Mouse (Mus musculus): ENCODE measurements around the gene Aanat. TPM values are rescaled to one million over a fixed set of nuclear protein-coding genes. Genes with fewer than 3 reads are reported as not detected.

The Aanat gene
- polyA plus RNA-seq, 1 experiment from 2014 or later, result not detected

DNA sequence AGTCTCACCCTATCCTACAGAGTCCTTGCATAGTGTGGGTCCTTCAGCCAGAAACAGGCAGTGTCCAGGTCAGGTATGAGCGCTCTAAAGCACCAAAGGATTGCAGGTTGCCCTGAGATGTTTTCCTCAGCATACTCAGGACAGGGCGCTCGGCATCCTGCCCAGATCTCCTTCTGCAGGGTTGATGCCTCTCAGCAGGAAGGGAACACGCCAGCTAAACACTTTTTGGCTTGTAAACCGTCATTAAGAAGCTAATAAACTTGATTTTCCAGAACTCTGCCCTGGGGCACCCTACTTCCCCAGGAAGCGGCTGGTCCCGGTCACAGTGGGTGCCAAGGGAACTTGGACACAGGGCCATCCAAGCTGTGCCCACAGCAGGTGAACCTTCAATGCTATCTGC, 32.9 kb downstream of the Aanat start:
- no peak overlapping the region for H3K4me3 ChIP-seq (ENCODE audit: low read length)
- H3K9ac ChIP-seq (ENCODE audit: low read depth, low read length), result no peak overlapping the region
- peaks cover 59% of the 10 kb centered on the region for H3K4me1 ChIP-seq (ENCODE audit: control insufficient read depth, insufficient read depth, low read length)
- H3K36me3 ChIP-seq (ENCODE audit: control insufficient read depth, insufficient read depth, low read length), result no peaks in the 10 kb centered on the region
- H3K27ac ChIP-seq (ENCODE audit: low read depth, low read length), result no peak overlapping the region
- WGBS, result 77% methylated on average over 7 of the region's 7 CpGs
- no peaks in the 10 kb centered on the region for H3K9me3 ChIP-seq (ENCODE audit: control insufficient read depth, low read length)
- no peaks in the 10 kb centered on the region; the same call in 1 of the 2 replicates for H3K27me3 ChIP-seq (ENCODE audit: control insufficient read depth, insufficient read depth, low read length)
- no peak for ATAC-seq (ENCODE audit: low FRiP score, low TSS enrichment)
- H3K4me2 ChIP-seq (replicated peaks; ENCODE audit: low read depth, low read length), result no peak overlapping the region

DNA sequence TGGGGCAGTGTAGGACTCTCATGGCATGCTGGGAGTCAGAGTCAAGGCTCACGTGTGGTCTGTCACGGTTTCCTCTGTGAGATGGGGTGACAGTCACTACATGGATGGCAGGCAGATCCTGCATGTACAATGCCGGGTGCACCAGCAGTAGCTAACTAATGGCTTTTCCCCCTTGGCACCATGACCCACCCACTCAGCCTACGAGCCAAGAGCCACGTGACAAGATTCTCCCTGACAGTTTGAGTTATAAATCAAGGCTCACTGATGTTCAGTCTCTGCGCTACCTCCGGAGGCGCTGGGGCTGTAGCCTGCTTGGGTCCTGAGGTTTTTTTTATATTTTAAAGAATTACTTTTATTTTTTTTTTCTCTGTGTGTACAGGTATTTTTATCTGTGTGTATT, 33.3 kb downstream of the Aanat start:
- H3K27ac ChIP-seq (ENCODE audit: low read depth, low read length), result no peak overlapping the region
- H3K36me3 ChIP-seq (ENCODE audit: control insufficient read depth, insufficient read depth, low read length), result no peaks in the 10 kb centered on the region
- H3K4me1 ChIP-seq (ENCODE audit: control insufficient read depth, insufficient read depth, low read length), result peaks cover 59% of the 10 kb centered on the region
- WGBS, result 41% methylated on average over 8 of the region's 8 CpGs
- H3K4me3 ChIP-seq (ENCODE audit: low read length), result no peak overlapping the region
- no peak overlapping the region for H3K4me2 ChIP-seq (replicated peaks; ENCODE audit: low read depth, low read length)
- no peak for ATAC-seq (ENCODE audit: low FRiP score, low TSS enrichment)
- H3K9ac ChIP-seq (ENCODE audit: low read depth, low read length), result no peak overlapping the region
- H3K27me3 ChIP-seq (ENCODE audit: control insufficient read depth, insufficient read depth, low read length), result no peaks in the 10 kb centered on the region; the same call in 1 of the 2 replicates
- no peaks in the 10 kb centered on the region for H3K9me3 ChIP-seq (ENCODE audit: control insufficient read depth, low read length)

- no peak overlapping the region for H3K9ac ChIP-seq (ENCODE audit: low read depth, low read length)
- no peak overlapping the region for H3K27ac ChIP-seq (ENCODE audit: low read depth, low read length)
- H3K4me3 ChIP-seq (ENCODE audit: low read length), result no peak overlapping the region
- WGBS, result 32% methylated on average over 9 of the region's 9 CpGs
- H3K4me1 ChIP-seq (ENCODE audit: control insufficient read depth, insufficient read depth, low read length), result peaks cover 59% of the 10 kb centered on the region
- no peak for ATAC-seq (ENCODE audit: low FRiP score, low TSS enrichment)
- H3K9me3 ChIP-seq (ENCODE audit: control insufficient read depth, low read length), result no peaks in the 10 kb centered on the region
- no peaks in the 10 kb centered on the region; the same call in 1 of the 2 replicates for H3K27me3 ChIP-seq (ENCODE audit: control insufficient read depth, insufficient read depth, low read length)
- no peak overlapping the region for H3K4me2 ChIP-seq (replicated peaks; ENCODE audit: low read depth, low read length)
- H3K36me3 ChIP-seq (ENCODE audit: control insufficient read depth, insufficient read depth, low read length), result no peaks in the 10 kb centered on the region
These were observed 33.8 kb downstream of the Aanat start for GRCm38 (mm10) chr11:116620073-116620472.

- Histone ChIP-seq H3K9ac (ENCODE audit: low read depth, low read length) (no peak overlapping the region), H3K36me3 (ENCODE audit: control insufficient read depth, insufficient read depth, low read length) (no peaks in the 10 kb centered on the region), H3K4me1 (ENCODE audit: control insufficient read depth, insufficient read depth, low read length) (peaks cover 53% of the 10 kb centered on the region), H3K27me3 (ENCODE audit: control insufficient read depth, insufficient read depth, low read length) (no peaks in the 10 kb centered on the region; the same call in 1 of the 2 replicates), H3K4me2 (replicated peaks; ENCODE audit: low read depth, low read length) (peak overlapping the region; percentile 27), H3K9me3 (ENCODE audit: control insufficient read depth, low read length) (no peaks in the 10 kb centered on the region), H3K4me3 (ENCODE audit: low read length) (no peak overlapping the region), H3K27ac (ENCODE audit: low read depth, low read length) (peak overlapping the region; percentile 69)
- 72% methylated on average over 10 of the region's 10 CpGs for WGBS
- ATAC-seq (ENCODE audit: low FRiP score, low TSS enrichment), result no peak
These were observed 34.5 kb downstream of the Aanat start for GRCm38 (mm10) chr11:116620559-116621253.

DNA sequence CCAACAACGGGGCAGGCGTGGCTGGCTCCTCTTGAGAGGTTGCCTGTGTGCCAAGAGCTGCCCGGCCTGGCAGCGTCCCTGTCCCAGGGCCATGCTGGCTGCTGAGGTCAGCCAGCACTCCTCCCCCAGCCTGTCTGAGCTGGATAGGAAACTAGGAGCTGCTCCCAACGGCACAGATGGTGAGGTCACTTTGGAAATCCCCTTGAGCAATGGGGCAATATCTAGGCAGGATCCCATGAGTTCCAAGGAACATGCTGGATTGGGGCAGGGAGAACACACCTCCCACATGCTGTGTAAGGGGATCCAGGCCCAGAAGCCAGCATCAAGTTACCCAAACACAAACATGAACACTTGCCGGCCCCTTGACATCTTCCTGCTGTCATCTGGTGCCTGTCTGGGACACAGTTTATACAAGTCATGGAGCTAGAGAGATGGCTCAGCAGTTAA, 35.0 kb downstream of the Aanat start:
- WGBS, result 15% methylated on average over 6 of the region's 6 CpGs
- H3K27ac ChIP-seq (ENCODE audit: low read depth, low read length), result peak overlapping the region; percentile 69
- no peaks in the 10 kb centered on the region for H3K9me3 ChIP-seq (ENCODE audit: control insufficient read depth, low read length)
- peaks cover 48% of the 10 kb centered on the region for H3K4me1 ChIP-seq (ENCODE audit: control insufficient read depth, insufficient read depth, low read length)
- peak; percentile 74 for ATAC-seq (ENCODE audit: low FRiP score, low TSS enrichment)
- H3K4me2 ChIP-seq (replicated peaks; ENCODE audit: low read depth, low read length), result peak overlapping the region; percentile 27
- no peak overlapping the region for H3K4me3 ChIP-seq (ENCODE audit: low read length)
- no peaks in the 10 kb centered on the region; the same call in 1 of the 2 replicates for H3K27me3 ChIP-seq (ENCODE audit: control insufficient read depth, insufficient read depth, low read length)
- H3K9ac ChIP-seq (ENCODE audit: low read depth, low read length), result no peak overlapping the region
- no peaks in the 10 kb centered on the region for H3K36me3 ChIP-seq (ENCODE audit: control insufficient read depth, insufficient read depth, low read length)

- Histone ChIP-seq H3K4me2 (replicated peaks; ENCODE audit: low read depth, low read length) (peak overlapping the region; percentile 92), H3K27me3 (ENCODE audit: control insufficient read depth, insufficient read depth, low read length) (no peaks in the 10 kb centered on the region; the same call in 1 of the 2 replicates), H3K9ac (ENCODE audit: low read depth, low read length) (peak overlapping the region; percentile 78), H3K4me1 (ENCODE audit: control insufficient read depth, insufficient read depth, low read length) (peaks cover 45% of the 10 kb centered on the region), H3K4me3 (ENCODE audit: low read length) (peak overlapping the region; percentile 73), H3K36me3 (ENCODE audit: control insufficient read depth, insufficient read depth, low read length) (no peaks in the 10 kb centered on the region), H3K9me3 (ENCODE audit: control insufficient read depth, low read length) (no peaks in the 10 kb centered on the region), H3K27ac (ENCODE audit: low read depth, low read length) (no peak overlapping the region)
- 4% methylated on average over 40 of the region's 40 CpGs for WGBS
- ATAC-seq (ENCODE audit: low FRiP score, low TSS enrichment), result peak; percentile 14; the same call in 1 of the 2 replicates
These were observed 37.3 kb downstream of the Aanat start for GRCm38 (mm10) chr11:116623281-116624124.

DNA sequence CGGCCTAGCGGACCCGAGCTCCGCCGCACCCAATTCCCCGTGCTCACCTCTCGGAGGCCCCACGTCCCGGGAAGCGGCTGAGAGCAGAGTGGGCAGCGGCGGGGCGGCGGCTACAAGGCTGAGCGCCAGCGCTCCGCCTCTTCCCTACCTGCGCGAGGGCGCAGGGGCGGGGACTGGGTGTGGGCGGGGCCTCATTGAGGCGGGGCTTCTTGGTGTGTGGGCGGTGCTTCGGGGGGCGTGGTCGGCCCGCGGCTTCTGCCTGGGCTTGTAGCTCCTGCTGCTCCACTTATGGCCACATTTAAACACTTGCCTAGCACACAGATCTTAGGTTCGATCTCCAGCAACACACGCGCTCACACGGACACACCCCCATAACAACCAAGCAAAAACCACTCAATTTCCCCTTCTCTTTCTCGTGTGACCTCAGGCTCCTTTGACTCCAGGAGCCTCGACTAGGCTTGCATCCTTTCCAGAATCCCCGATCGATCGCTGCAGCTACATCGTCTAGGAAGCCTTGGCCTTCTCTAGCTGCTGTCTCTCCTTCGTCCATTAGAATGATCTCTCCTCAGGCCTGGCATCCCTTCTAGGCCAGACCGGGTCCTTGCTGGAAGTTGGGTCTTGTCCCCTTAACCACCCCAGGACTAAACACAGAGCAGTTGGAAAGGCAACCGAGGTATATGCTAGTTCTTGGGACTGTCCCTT, 38.0 kb downstream of the Aanat start:
- Histone ChIP-seq H3K4me2 (replicated peaks; ENCODE audit: low read depth, low read length) (peak overlapping the region; percentile 92), H3K9me3 (ENCODE audit: control insufficient read depth, low read length) (no peaks in the 10 kb centered on the region), H3K27me3 (ENCODE audit: control insufficient read depth, insufficient read depth, low read length) (no peaks in the 10 kb centered on the region; the same call in 1 of the 2 replicates), H3K9ac (ENCODE audit: low read depth, low read length) (peak overlapping the region; percentile 78), H3K36me3 (ENCODE audit: control insufficient read depth, insufficient read depth, low read length) (no peaks in the 10 kb centered on the region), H3K27ac (ENCODE audit: low read depth, low read length) (no peak overlapping the region), H3K4me1 (ENCODE audit: control insufficient read depth, insufficient read depth, low read length) (peaks cover 41% of the 10 kb centered on the region), H3K4me3 (ENCODE audit: low read length) (peak overlapping the region; percentile 73)
- ATAC-seq (ENCODE audit: low FRiP score, low TSS enrichment), result peak; percentile 41
- WGBS, result 14% methylated on average over 34 of the region's 42 CpGs

GRCm38 (mm10) chr11:116625081-116626000, 39.1 kb downstream of the Aanat start:
- no peak overlapping the region for H3K9ac ChIP-seq (ENCODE audit: low read depth, low read length)
- no peak overlapping the region for H3K4me3 ChIP-seq (ENCODE audit: low read length)
- WGBS, result 77% methylated on average over 17 of the region's 17 CpGs
- ATAC-seq (ENCODE audit: low FRiP score, low TSS enrichment), result no peak
- H3K27me3 ChIP-seq (ENCODE audit: control insufficient read depth, insufficient read depth, low read length), result no peaks in the 10 kb centered on the region; the same call in 1 of the 2 replicates
- H3K36me3 ChIP-seq (ENCODE audit: control insufficient read depth, insufficient read depth, low read length), result no peaks in the 10 kb centered on the region
- no peak overlapping the region for H3K27ac ChIP-seq (ENCODE audit: low read depth, low read length)
- no peak overlapping the region for H3K4me2 ChIP-seq (replicated peaks; ENCODE audit: low read depth, low read length)
- H3K9me3 ChIP-seq (ENCODE audit: control insufficient read depth, low read length), result no peaks in the 10 kb centered on the region
- H3K4me1 ChIP-seq (ENCODE audit: control insufficient read depth, insufficient read depth, low read length), result peaks cover 36% of the 10 kb centered on the region
